Mouse (Mus musculus): Measurements from ENCODE around the gene Dpyd. TPM values are rescaled to one million over a fixed set of nuclear protein-coding genes. Genes with fewer than 3 reads are reported as not detected.

The Dpyd gene
- total RNA-seq, 2 experiments from 2014 or later: 13.7 to 19.7 TPM

DNA sequence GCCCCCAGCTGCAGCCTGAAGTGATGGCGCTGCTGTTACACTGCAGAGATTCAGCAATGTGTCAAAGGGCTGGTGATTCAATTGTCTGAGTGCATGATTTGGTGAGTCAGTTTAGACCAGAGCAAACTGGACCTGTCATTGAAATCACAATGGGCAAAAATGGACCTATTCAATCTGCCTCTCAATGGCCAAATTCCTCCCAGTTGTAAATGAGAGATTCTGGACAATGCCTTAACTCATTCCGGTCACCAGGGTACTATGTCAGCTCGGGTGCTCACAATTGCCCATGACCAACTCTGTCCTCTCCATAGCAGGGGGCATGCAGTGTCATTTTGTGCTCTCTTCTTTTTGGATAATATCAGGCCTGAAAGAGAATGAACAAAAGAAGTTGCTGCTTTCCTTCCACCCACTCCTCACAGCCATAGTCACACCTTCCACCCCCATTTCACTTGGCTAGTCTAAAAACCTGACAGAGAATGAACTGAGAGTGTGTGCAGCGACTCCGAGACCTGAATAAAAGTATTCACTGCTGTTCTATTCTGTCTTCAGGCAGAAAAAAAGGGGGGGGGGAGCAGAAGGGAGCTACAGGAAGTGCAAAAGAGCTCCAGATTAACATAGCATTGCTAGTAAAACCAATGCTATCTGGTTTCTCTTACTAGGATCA lies 533.4 kb downstream of the Dpyd start:
- DNase-seq: no peak

DNA sequence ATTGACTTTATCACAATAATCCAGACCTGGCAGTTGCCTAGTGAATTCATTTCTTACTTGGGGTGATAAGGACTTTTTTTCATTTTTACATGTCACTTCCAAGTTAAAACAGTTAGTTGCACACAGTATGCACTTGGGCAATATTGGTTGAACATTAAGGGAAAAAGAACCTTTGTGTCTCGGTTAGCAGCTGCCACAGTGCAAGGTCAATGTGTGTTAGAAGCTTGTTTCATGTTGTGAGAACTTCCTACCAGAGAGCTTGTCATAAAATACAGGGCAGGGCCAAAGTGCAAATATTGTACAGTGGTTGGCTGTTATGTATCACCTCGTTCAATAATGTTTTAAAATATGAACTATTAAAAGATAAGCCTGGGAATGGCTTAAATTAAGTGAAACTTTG lies 564.1 kb downstream of the Dpyd start:
- no peak for DNase-seq

DNA sequence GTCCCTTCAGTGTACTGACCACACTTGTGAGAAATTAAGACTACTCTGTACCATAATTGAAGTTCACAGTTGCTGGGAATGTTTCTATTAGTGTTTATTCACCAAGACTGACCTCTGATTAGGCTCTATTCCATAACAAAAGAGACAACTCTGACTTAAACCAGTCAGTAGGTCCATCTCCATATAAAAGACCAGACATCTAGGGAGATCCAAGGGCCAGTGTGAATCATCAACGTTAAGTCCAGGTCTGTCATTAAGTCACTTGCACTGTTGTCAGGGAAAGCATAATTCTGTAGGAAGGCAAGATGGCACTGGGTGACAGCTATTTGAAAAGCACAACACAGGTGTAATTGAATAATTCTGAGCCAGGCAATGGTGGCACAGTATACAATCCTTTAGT lies 566.1 kb downstream of the Dpyd start:
- DNase-seq: no peak

GRCm38 (mm10) chr3:119143034-119143433 lies 581.1 kb downstream of the Dpyd start:
- DNase-seq: no peak

DNA sequence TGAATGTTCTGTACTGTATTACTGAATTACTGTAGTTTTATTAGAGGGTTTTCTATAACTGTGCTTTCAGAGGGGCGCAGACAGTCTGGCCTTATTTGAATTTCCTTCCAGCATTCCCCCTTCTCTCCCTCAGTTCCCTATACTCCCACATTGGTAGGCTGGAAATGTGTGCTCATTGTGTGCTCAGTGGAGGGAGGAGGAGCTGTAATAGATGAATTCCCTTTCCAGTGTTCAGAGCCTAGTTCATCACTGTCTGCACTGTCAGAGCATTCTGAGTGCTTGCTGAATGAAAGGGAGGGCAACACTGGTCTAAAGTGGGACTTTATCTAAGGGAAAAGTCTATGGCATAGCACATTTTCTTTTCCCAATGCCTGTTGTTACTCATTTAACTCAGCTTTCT lies 582.9 kb downstream of the Dpyd start:
- no peak for DNase-seq

DNA sequence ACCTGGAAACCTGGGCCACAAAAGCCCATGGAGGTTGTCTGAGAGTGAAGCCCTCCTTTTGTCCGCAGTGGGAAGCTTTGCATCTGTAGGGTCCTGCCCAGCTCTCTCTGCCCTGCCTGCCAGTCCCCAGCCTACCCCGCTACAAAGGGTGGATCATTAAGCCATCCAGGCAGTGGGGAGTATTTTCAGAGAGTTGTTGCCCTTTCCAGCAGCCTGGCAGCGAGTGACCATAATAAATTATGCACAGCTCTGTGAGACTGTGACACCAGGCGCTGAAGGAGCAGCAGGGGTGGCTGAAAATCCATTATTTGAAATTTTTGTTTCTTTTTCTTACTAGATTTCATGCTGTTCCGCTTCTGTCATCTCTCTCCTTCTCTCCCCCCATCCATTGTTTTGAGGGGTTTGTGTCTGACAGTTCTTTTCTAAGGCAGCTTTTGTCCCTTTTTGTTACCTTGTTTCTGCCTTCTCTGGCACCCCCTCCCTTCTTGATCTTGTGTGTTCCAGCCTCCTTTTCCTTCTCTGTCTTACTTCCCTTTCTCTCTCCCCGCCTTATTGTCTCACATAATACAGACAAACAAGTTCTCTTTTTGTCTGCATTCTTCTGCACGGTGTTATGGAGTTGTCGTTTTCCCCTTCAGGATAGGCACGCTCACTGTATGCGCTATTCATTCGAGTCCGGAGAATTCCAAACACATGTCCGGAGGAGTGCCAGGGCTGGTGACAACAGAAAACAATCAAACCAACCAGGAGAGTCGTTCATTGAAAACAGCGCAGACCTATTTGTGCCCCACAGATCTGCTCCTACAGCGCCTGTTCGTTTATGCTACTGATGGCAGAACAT lies 592.9 kb downstream of the Dpyd start:
- DNase-seq: peak; percentile 11 to 12

GRCm38 (mm10) chr3:119158670-119159069 lies 596.7 kb downstream of the Dpyd start:
- DNase-seq: no peak

- no peak for DNase-seq
Observed at GRCm38 (mm10) chr3:119165691-119166090, 603.8 kb downstream of the Dpyd start.

DNA sequence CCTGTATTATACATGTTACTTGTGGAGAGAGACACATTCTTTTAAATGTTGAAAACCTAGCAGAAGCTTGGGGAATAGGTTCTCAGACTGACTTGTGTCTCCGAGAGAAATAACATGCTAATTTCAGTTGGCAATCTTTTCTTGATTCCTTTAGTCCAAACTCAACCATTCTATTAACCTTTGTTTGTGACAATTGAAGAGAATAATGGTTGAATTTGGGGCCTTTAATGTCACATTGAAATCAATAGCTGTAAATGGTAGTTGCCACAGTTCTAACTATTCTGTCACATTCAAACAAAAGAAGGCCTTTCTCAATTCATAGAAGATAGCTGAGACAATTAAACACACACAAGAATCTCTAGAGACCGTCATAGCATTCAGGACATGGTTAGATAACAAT lies 606.2 kb downstream of the Dpyd start:
- DNase-seq: no peak

DNA sequence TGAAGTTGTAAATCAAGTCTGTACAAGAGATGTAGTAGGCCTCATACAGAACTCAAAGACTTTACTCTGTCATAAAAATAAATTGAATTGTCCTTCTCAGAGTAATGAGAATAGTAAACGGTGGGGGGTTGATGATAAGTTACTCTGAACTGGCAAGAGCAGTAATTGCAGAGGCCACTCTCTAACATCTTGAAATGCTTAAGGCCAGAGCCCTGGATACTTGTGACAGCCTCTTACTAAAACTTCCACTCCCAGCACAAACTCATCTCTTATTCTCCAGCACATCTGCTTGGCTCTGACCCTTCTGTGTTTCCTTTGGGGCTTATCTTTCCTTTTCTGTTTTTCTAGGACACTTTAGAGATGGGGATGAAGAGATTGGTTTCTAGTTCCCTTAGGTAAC lies 606.7 kb downstream of the Dpyd start:
- DNase-seq: no peak

GRCm38 (mm10) chr3:119183261-119183660 lies 621.3 kb downstream of the Dpyd start:
- no peak for DNase-seq

DNA sequence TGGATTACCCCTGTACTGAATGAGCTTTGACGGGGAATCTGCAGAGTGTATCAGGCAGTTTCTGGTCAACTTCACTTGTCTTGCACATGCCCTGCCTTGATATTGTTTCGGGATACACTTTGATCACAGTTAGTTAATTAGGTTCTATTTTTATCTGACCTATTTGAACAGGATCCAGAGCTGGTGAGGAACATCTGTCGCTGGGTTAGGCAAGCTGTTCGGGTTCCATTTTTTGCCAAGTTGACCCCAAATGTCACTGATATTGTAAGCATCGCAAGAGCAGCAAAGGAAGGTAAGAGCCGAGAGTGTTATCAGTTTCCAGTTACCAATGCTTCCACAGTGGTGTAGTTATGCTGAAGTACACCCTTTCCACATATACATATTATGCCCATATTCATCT lies 632.1 kb downstream of the Dpyd start:
- DNase-seq: no peak

DNA sequence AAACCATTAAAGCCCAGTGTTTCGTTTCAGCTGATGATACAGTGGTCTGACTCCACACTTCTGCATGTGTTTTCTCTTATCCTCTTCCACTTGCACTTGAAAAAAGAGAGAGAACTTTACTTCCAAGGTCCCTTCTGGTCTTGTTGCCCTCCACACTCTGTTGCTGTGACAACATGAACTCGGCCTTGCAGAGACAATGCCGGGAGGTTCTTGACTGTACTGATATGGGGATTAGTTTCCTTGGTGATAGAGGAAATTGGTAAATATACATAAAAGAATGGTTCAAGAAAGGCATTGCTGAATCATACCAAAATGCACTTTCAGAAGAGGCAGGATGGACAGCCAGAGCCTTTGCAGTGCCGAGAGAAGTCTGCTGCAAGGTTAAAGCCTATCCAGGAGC lies 633.7 kb downstream of the Dpyd start:
- no peak for DNase-seq

DNA sequence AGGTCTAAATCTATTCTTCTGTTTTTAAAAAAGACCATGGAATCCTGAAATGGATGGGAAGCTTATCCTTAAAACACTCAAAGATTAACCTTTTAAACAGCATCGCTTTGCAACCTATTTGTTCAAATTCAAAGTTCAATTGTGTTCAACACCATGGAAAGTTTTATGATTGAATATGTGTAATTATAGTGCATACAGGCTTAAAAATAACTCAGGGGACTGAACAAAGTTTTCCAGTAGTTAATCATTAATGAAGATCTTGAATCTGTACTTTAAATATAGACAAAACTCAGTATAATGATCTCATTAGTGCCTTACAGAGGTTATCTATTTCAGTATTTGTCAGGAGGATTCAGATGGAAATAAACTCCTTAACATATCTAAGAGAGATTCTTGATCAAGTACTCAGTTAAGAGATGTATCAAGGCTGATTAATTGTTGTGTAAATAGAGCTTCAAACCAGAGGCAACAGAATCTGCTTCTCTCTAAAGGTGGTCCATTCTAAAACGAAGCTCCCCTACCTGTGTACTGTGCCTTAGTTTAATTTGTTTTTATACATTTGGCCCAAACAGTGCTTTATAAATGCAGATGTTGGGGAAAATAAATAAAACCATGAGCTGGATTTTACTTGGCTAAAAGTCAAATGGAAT lies 659.0 kb downstream of the Dpyd start:
- no peak for DNase-seq

GRCm38 (mm10) chr3:119243181-119243580 lies 681.3 kb downstream of the Dpyd start:
- DNase-seq: no peak

- peak; percentile 23 to 24 for DNase-seq
Observed at GRCm38 (mm10) chr3:119256516-119256915, 694.6 kb downstream of the Dpyd start.

DNA sequence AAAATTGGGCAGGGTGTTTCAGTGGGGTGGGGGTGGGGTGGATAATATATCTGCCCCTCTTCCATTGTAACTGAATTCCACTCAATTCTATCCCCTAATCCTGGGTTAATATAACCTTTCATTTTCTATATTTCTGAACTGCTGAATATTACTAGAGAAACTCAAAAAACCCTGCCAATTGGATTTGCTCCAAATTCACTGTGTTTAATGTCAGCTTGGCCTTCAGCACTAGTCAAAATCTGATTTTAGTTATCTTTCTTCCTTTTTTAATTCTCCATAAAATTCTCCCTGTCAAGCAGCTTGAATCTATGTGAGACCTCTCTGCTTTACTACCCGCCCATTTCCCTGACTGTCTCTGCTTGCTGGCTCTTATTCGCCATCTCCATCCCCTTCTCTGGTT lies 713.3 kb downstream of the Dpyd start:
- no peak for DNase-seq

DNA sequence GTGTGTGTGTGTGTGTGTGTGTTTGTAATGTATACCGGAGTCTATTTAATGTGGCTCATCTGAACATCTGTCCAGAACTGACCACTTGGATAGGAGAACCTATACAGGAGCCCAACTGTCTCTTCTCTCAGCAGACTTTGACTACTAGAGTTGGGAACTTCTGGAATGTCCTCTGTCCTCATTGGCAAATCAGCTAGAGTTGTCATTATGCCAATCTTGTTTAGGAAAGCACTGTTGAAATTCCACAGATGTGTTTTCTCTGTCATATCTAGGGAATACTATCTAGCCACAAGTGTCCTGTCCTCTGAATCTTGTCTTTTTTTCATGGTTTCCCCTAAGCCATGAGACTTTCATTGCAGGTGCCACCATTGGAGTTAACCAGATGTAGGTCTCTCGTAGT lies 718.7 kb downstream of the Dpyd start:
- DNase-seq: no peak

DNA sequence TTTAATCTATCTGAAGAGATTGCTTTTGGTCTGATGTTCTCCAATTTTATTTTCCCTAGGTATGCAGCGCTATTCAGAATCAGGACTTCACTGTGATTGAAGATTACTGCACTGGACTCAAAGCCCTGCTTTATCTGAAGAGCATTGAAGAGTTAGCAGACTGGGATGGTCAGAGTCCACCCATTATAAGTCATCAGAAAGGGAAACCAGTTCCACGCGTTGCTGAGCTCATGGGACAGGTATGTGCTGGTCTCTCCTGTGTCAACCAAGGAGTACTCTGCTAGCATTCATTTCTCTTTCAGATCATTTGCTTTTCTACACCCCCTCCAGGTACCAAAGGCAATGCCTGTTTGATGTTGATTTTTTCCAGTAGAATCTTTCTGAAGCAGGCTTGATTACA lies 752.8 kb downstream of the Dpyd start:
- DNase-seq: no peak

- peak in 1 of 2 experiments; percentile 11 for DNase-seq
Observed at GRCm38 (mm10) chr3:119329063-119329462, 767.1 kb downstream of the Dpyd start.

GRCm38 (mm10) chr3:119333335-119334305 lies 771.7 kb downstream of the Dpyd start:
- peak; percentile 11 to 12 for DNase-seq

Measured in layer of hippocampus, postnatal 36 days (tissue).